Mouse (Mus musculus) heart, embryonic 13.5 days (tissue): Measurements from ENCODE around the gene Olfr938. TPM values are rescaled to one million over a fixed set of nuclear protein-coding genes. Genes with fewer than 3 reads are reported as not detected.

Experiments used
- ATAC-seq: fragments of 200-750 bp; cut with Nextera tagmentation; 2 replicates; pipeline ENCODE4 v1.8.0; 2017; ENCODE audit warnings: moderate TSS enrichment; ENCODE audit not compliant: insufficient number of reproducible peaks, low FRiP score, low TSS enrichment; ENCODE audit errors: extremely low read depth
- H3K27ac ChIP-seq: fragments of 300-500 bp; sonication (generic); replicated peaks from 2 replicates; pipeline ENCODE4 v1.5.1; 2015; ENCODE audit warnings: moderate library complexity, mild to moderate bottlenecking, inconsistent platforms
- H3K27me3 ChIP-seq: fragments of 300-500 bp; sonication (generic); replicated peaks from 2 replicates; pipeline ENCODE4 v1.6.1; 2015; ENCODE audit warnings: mild to moderate bottlenecking, inconsistent platforms
- H3K36me3 ChIP-seq: fragments of 300-500 bp; sonication (generic); 2 replicates; pipeline ENCODE4 v1.6.1; 2015; ENCODE audit warnings: mild to moderate bottlenecking, inconsistent platforms
- H3K4me1 ChIP-seq: fragments of 300-500 bp; sonication (generic); 2 replicates; pipeline ENCODE4 v1.6.1; 2015; ENCODE audit warnings: inconsistent platforms
- H3K4me2 ChIP-seq: fragments of 300-500 bp; sonication (generic); 2 replicates; pipeline ENCODE4 v1.6.1; 2015; ENCODE audit warnings: inconsistent platforms, mild to moderate bottlenecking, moderate library complexity
- H3K4me3 ChIP-seq: fragments of 300-500 bp; sonication (generic); 2 replicates; pipeline ENCODE4 v1.5.1; 2015; ENCODE audit warnings: moderate library complexity, mild to moderate bottlenecking, inconsistent platforms
- H3K9ac ChIP-seq: fragments of 300-500 bp; sonication (generic); 2 replicates; pipeline ENCODE4 v1.6.1; 2015; ENCODE audit warnings: inconsistent platforms, mild to moderate bottlenecking, moderate library complexity
- H3K9me3 ChIP-seq: fragments of 300-500 bp; sonication (generic); 2 replicates; pipeline ENCODE4 v1.6.1; 2016; ENCODE audit warnings: inconsistent platforms
- WGBS: fragments of 180-500 bp; shearing (Covaris S2); methylation state at CpG from one replicate; pipeline ENCODE4 v1.1.7; 2015; ENCODE audit warnings: mixed read lengths; 5-methylcytosine and 5-hydroxymethylcytosine counted together
- microRNA-seq: library from miRNA; unstranded; fragments of <30 nt; microRNA quantifications from one replicate; pipeline ENCODE4, GENCODE M21; 2016
- polyA plus RNA-seq: library from polyadenylated mRNA; unstranded; fragments of >200 nt; fragmentation: Nextera tagmentation; extraction: Ambion mirVana; gene quantifications from 2 replicates; pipeline ENCODE4 v1.2.1, GENCODE M21; 2015

Gene Olfr938
- not detected in 2 replicates for polyA plus RNA-seq

DNA sequence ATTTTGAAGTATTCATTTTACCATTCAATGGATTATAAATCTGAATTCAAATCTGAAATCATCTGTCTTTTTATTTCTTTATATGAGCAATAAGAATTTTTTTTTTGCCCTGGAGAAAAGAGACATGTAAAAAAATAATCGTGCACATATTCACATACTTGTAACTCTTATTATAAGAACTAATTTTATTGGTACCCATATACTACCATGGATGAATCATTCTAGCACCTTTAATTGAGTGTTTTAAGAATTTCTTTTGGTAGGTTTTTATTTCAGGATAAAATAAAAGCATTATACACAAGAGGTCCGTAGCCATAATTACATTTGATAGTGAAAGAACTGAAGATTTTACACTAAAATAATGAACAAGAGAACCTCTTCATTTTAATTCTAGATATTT, at the start of gene Olfr938:
TSS of gene Olfr938 (minus strand) at position 101 of the 400 bp plus-strand sequence.
- Histone ChIP-seq H3K4me3 (no peak within 1 kb of the TSS), H3K27me3 (no peaks in the 10 kb centered on the region), H3K9ac (no peak within 1 kb of the TSS), H3K36me3 (no peaks in the 10 kb centered on the region), H3K27ac (no peak within 1 kb of the TSS), H3K4me2 (no peak within 1 kb of the TSS), H3K4me1 (no peaks in the 10 kb centered on the region), H3K9me3 (peaks cover 13% of the 10 kb centered on the region)
- 71% methylated on average over 2 of the region's 2 CpGs for WGBS
- no peak for ATAC-seq

DNA sequence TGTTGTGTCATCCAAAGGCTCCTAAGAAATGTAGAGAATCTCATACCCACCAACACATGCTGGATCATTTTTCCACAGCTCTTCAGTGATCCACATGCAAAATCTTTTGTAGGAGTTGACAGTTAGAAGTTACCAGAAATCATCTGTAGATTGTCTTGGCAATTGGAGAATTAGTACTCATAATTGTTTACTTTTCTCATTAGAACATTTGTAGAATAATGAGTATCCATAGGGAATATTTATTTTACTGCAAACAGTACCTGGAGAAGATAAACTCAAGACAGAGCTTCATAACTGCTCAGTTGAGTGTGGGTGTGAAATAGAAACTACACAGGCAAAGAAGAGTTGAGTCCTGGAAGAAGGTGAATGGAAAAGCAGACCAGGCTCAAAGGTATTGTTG, 49.1 kb upstream of the Olfr938 start, which contains the start of gene Olfr27:
TSS of gene Olfr27 (plus strand) at position 301 of the 400 bp plus-strand sequence.
- no peak within 1 kb of the TSS for H3K9ac ChIP-seq
- ATAC-seq, result no peak
- H3K4me2 ChIP-seq, result no peak within 1 kb of the TSS
- H3K4me1 ChIP-seq, result no peaks in the 10 kb centered on the region
- H3K36me3 ChIP-seq, result no peaks in the 10 kb centered on the region
- 0 out of 2 replicates have a peak, but pooled peaks cover 2% of the 10 kb centered on the region for H3K9me3 ChIP-seq
- no peak within 1 kb of the TSS for H3K4me3 ChIP-seq
- H3K27me3 ChIP-seq, result no peaks in the 10 kb centered on the region
- H3K27ac ChIP-seq, result no peak within 1 kb of the TSS

DNA sequence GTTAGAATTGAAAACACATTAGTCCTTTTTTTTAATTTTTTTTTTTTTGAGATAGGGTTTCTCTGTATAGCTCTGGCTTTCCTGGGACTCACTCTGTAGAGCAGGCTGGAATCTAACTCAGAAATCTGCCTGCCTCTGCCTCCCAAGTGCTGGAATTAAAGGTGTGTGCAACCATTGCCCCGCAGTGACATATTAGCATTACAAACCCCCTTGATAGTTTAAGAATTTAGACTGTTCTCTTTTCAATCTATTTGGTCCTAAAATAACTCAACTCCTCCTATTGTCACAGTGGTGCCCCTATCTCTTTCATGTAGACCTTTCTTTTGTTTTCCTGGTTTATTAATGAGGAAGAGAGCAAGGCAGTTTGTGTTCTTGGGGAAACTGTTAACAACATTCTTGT, 48.6 kb upstream of the Olfr938 start:
- Histone ChIP-seq H3K4me2 (no peak overlapping the region), H3K4me3 (no peak overlapping the region), H3K4me1 (no peaks in the 10 kb centered on the region), H3K27ac (no peak overlapping the region), H3K36me3 (no peaks in the 10 kb centered on the region), H3K9ac (no peak overlapping the region), H3K9me3 (0 out of 2 replicates have a peak, but pooled peaks cover 2% of the 10 kb centered on the region), H3K27me3 (no peaks in the 10 kb centered on the region)
- WGBS, result 77% methylated on average over 1 of the region's 1 CpGs
- no peak for ATAC-seq

DNA sequence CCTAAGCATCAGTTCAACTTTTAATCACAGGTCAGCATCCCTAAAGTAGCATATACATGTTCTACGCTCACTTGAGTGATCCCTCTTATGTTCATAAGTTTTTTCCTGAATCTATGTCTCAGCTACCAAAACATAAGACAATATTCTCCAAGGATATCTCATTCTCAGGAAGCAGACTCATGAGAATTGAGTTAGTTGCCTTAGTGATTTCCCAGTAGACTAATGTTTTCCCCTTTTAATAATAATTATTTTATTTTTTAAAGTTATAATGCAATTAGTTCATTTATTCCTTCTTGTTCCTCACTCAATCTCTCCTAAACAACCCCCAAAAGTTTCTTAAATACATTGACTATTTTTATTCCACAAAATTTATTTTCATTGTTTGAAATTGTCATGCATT, 13.8 kb downstream of the Olfr938 start, which contains the start of gene Olfr937:
TSS of gene Olfr937 (minus strand) at position 101 of the 400 bp plus-strand sequence.
- H3K27ac ChIP-seq, result no peak within 1 kb of the TSS
- ATAC-seq, result no peak
- H3K9ac ChIP-seq, result no peak within 1 kb of the TSS
- H3K36me3 ChIP-seq, result no peaks in the 10 kb centered on the region
- no peaks in the 10 kb centered on the region for H3K27me3 ChIP-seq
- H3K9me3 ChIP-seq, result no peaks in the 10 kb centered on the region
- WGBS, result 68% methylated on average over 1 of the region's 1 CpGs
- H3K4me2 ChIP-seq, result no peak within 1 kb of the TSS
- no peaks in the 10 kb centered on the region for H3K4me1 ChIP-seq
- H3K4me3 ChIP-seq, result no peak within 1 kb of the TSS

Small RNA genes lying within 50 kb of the gene (microRNA-seq; reads per million reads assigned to microRNA genes)
- gene Gm25032 (not detected), gene Gm25529 (not detected)

Other genes with a start within 250 kb of the Olfr938 start
- not detected in 2 replicates for gene Olfr924, start 234.4 kb downstream of the Olfr938 start, polyA plus RNA-seq
- gene Olfr26, start 223.8 kb downstream of the Olfr938 start, polyA plus RNA-seq, result not detected in 2 replicates
- not detected in 2 replicates for gene Olfr926, start 201.8 kb downstream of the Olfr938 start, polyA plus RNA-seq
- gene Olfr930, start 149.1 kb downstream of the Olfr938 start, polyA plus RNA-seq, result not detected in 2 replicates
- gene Olfr933, start 106.6 kb downstream of the Olfr938 start, polyA plus RNA-seq, result not detected in 2 replicates
- gene Olfr934, start 90.6 kb downstream of the Olfr938 start, polyA plus RNA-seq, result not detected in 2 replicates
- not detected in 2 replicates for gene Olfr935, start 79.2 kb downstream of the Olfr938 start, polyA plus RNA-seq
- not detected in 2 replicates for gene Olfr146, start 55.5 kb downstream of the Olfr938 start, polyA plus RNA-seq
- not detected in 2 replicates for gene Olfr937, start 13.9 kb downstream of the Olfr938 start, polyA plus RNA-seq
- not detected in 2 replicates for gene Olfr27, start 49.2 kb upstream of the Olfr938 start, polyA plus RNA-seq
- gene Olfr943, start 87.4 kb upstream of the Olfr938 start, polyA plus RNA-seq, result not detected in 2 replicates
- not detected in 2 replicates for gene Olfr944, start 123.0 kb upstream of the Olfr938 start, polyA plus RNA-seq
- not detected in 2 replicates for gene Olfr1537, start 171.1 kb upstream of the Olfr938 start, polyA plus RNA-seq
- not detected in 2 replicates for gene Olfr945, start 197.9 kb upstream of the Olfr938 start, polyA plus RNA-seq
- not detected in 2 replicates for gene Olfr948, start 247.2 kb upstream of the Olfr938 start, polyA plus RNA-seq